Mouse (Mus musculus): ENCODE measurements around the gene Rnls.

DNA sequence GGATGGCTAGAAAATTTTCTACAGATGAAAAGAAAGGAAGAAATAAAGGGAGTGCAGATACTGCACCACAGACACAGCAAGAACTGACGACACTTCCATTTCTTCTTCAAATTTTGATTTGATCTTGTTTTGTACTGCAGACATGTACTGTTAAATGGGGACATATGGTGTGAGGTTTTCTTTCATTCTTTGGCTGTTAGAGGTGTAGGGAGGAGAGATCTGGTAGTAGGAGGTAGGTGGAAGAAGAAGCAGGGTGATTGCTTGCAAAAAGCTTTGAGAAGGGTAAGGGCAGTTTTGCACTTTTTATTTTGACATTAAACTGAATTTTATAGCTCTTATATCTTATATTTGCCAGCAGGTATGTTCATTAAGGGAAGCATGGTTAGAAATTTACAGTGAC, 115.7 kb downstream of the Rnls start:
- TF ChIP-seq CTCF (IDR thresholded peaks at IDR 0.05; ENCODE audit: low read depth, low read length) (no peak), GATA1 (IDR thresholded peaks at IDR 0.05; ENCODE audit: borderline replicate concordance, low read length) (no peak), TAL1 (conservative IDR thresholded peaks at IDR 0.05; ENCODE audit: low read depth, low read length) (no peak), POLR2AphosphoS5 (IDR thresholded peaks at IDR 0.05; ENCODE audit: insufficient replicate concordance, low read depth, low read length) (no peak), GATA2 (IDR thresholded peaks at IDR 0.05; ENCODE audit: borderline replicate concordance, low read depth, low read length) (no peak)
